Mouse (Mus musculus) activated CD4-positive, CD25-positive, alpha-beta regulatory T cell (primary cell): ENCODE data around the gene Tma16. TPM values are rescaled to one million over a fixed set of nuclear protein-coding genes. Genes with fewer than 3 reads are reported as not detected.

ENCODE experiments used
- polyA plus RNA-seq, 2 experiments: library from polyadenylated mRNA; unstranded; fragments of 100-300 nt; shearing (Covaris generic); gene quantifications; one replicate each; pipeline ENCODE4 v1.2.1; 2017

Tma16 gene
- 1 to 10 TPM; 6.1 to 9.4 TPM for polyA plus RNA-seq

DNA sequence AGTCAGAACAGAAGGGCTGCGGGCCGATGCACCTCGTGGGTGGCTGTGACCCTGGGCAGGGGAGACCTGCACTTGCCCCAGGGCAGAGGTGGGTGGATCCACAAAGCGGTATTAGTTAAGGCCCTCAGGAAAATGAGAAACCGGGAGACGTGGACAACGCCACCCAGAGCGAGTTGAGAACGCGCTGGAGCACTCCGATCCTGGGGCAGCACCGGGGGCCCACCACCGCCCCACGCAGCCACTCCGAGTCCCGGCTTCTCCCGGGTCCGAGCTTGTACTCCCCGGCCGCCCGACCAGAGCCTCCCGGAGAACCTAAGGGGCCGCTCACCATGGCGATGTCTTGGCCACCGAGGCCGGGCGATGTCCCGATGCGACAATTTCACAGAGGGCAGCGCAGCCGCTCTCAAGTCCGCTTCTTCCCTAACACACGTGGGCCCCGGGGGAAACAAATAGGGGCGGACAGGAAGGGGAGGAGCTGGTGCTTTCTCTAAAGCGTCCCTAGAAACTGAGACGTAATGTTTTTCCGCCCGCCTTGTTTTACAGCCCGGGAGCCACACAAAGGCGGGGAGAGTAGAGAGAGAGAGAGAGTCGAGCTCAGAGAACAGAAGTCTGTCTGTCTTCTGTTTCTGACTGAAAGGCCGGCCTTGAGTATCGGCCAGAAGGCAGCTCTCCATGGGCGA lies at the start of gene Tma16:
Tma16 (minus strand) TSS at position 447 of the 680 bp plus-strand sequence.

DNA sequence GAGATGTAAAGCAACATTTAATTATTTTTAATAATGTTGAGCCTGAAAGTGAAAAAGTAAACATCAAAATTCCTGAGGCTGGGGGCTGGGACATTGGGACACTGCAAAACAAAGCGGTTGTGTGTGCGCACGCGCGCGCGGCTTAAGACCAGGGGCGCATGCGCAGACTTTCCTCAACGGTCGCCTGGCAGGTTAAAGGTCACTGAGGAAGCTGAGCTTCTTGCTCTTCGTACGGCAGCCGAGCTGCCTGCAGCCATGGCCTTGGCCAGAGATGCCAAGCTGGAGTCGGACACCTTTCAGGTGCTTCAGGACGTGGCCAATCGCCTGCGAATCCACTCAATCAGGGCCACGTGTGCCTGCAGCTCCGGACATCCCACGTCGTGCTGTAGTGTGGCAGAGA lies 25.2 kb upstream of the Tma16 start, which contains the start of gene Tktl2:
Tktl2 (plus strand) TSS at position 220 of the 400 bp plus-strand sequence.

Other genes with a start within 250 kb of the Tma16 start
- under 1 TPM in 1 of 2 experiments, not detected in 1; 0.39 TPM for gene Tktl2, start 25.2 kb upstream of the Tma16 start, polyA plus RNA-seq
- under 1 TPM; 0.10 to 0.53 TPM for gene Npy5r, start 201.6 kb upstream of the Tma16 start, polyA plus RNA-seq
- gene Npy1r, start 210.7 kb upstream of the Tma16 start, polyA plus RNA-seq: under 1 TPM in 1 of 2 experiments, not detected in 1; 0.17 TPM